Mouse (Mus musculus) limb, embryonic 15.5 days (tissue): ENCODE results near the gene Fhit. TPM values are rescaled to one million over a fixed set of nuclear protein-coding genes. Genes with fewer than 3 reads are reported as not detected.

Experiments
- ATAC-seq: fragments of 200-750 bp; cut with Nextera tagmentation; 2 replicates; pipeline ENCODE4 v1.8.0; 2017; ENCODE audit warnings: low read depth, moderate TSS enrichment; ENCODE audit not compliant: insufficient number of reproducible peaks, low FRiP score, low TSS enrichment
- H3K27ac ChIP-seq: fragments of 300-500 bp; sonication (generic); 2 replicates; pipeline ENCODE4 v1.5.1; 2015; ENCODE audit warnings: moderate library complexity, mild to moderate bottlenecking, inconsistent platforms
- H3K27me3 ChIP-seq: fragments of 300-500 bp; sonication (generic); 2 replicates; pipeline ENCODE4 v1.6.1; 2015; ENCODE audit warnings: inconsistent platforms
- H3K36me3 ChIP-seq: fragments of 300-500 bp; sonication (generic); 2 replicates; pipeline ENCODE4 v1.6.1; 2015; ENCODE audit warnings: inconsistent platforms
- H3K4me1 ChIP-seq: fragments of 300-500 bp; sonication (generic); 2 replicates; pipeline ENCODE4 v1.6.1; 2015; ENCODE audit warnings: inconsistent platforms
- H3K4me2 ChIP-seq: fragments of 300-500 bp; sonication (generic); 2 replicates; pipeline ENCODE4 v1.6.1; 2015; ENCODE audit warnings: mild to moderate bottlenecking, inconsistent platforms
- H3K4me3 ChIP-seq: fragments of 300-500 bp; sonication (generic); 2 replicates; pipeline ENCODE4 v1.5.1; 2015; ENCODE audit warnings: mild to moderate bottlenecking, inconsistent platforms
- H3K9ac ChIP-seq: fragments of 300-500 bp; sonication (generic); 2 replicates; pipeline ENCODE4 v1.6.1; 2015; ENCODE audit warnings: inconsistent platforms
- H3K9me3 ChIP-seq: fragments of 300-500 bp; sonication (generic); 2 replicates; pipeline ENCODE4 v1.6.1; 2016; ENCODE audit warnings: inconsistent platforms
- WGBS: fragments of 180-500 bp; shearing (Covaris S2); methylation state at CpG from one replicate; pipeline ENCODE4 v1.1.7; 2015; 5-methylcytosine and 5-hydroxymethylcytosine counted together
- polyA plus RNA-seq: library from polyadenylated mRNA; unstranded; fragments of >200 nt; fragmentation: Nextera tagmentation; extraction: Ambion mirVana; gene quantifications from 2 replicates; pipeline ENCODE4 v1.2.1, GENCODE M21; 2015

The Fhit gene
- polyA plus RNA-seq, 1 experiment from 2014 or later: 5.2 TPM

DNA sequence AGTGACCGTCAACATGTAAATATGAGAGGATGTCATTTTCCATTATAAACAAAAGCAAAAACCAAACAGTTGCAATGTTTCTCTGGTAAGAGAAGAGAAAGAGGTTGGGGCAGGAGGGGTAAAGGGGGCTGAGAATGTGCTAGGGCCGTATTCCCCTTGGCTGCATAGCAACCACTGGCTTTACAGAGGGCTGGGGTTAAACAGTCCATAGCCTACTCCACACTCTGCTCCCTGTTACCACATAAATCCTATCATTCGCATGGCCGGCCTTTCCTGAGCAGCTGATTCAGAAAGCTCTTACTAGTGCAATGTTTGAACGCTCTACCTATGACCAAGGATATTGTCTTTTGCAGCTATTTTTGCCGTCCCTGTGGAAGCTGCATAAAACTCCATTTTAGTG, 875.8 kb downstream of the Fhit start:
- no peaks in the 10 kb centered on the region for H3K36me3 ChIP-seq
- no peak for ATAC-seq
- H3K27ac ChIP-seq: no peak overlapping the region
- H3K4me3 ChIP-seq: no peak overlapping the region
- H3K4me1 ChIP-seq: no peaks in the 10 kb centered on the region
- no peaks in the 10 kb centered on the region for H3K9me3 ChIP-seq
- no peaks in the 10 kb centered on the region for H3K27me3 ChIP-seq
- no peak overlapping the region for H3K4me2 ChIP-seq
- H3K9ac ChIP-seq: no peak overlapping the region
- WGBS: 75% methylated on average over 6 of the region's 6 CpGs

DNA sequence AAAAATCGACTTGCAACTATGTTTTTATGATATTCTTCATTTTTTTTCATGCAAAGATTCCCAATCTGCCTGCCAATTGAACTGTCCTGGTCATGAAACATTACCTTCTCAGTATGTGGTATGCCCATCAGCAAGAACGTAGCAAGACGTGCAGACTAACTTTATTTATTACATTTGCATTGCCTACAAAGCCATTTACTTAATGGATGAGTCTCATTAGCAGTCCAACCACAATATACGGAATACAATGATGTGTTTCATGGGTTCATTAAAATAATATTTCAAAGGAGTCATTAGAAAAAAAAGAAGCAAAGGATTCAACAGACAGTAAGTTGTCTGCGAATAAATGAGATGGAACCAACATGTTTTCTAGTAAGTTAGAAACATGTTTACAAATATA, 933.1 kb downstream of the Fhit start:
- ATAC-seq: no peak
- WGBS: 62% methylated on average over 5 of the region's 5 CpGs
- Histone ChIP-seq H3K4me1 (no peaks in the 10 kb centered on the region), H3K27me3 (no peaks in the 10 kb centered on the region), H3K9me3 (no peaks in the 10 kb centered on the region), H3K27ac (no peak overlapping the region), H3K4me3 (no peak overlapping the region), H3K36me3 (no peaks in the 10 kb centered on the region), H3K4me2 (no peak overlapping the region), H3K9ac (no peak overlapping the region)

GRCm38 (mm10) chr14:10221847-10222246, 940.0 kb downstream of the Fhit start:
- no peak for ATAC-seq
- Histone ChIP-seq H3K36me3 (no peaks in the 10 kb centered on the region), H3K4me1 (no peaks in the 10 kb centered on the region), H3K9ac (no peak overlapping the region), H3K4me3 (no peak overlapping the region), H3K27ac (no peak overlapping the region), H3K9me3 (no peaks in the 10 kb centered on the region), H3K27me3 (no peaks in the 10 kb centered on the region), H3K4me2 (no peak overlapping the region)
- 79% methylated on average over 2 of the region's 2 CpGs for WGBS

DNA sequence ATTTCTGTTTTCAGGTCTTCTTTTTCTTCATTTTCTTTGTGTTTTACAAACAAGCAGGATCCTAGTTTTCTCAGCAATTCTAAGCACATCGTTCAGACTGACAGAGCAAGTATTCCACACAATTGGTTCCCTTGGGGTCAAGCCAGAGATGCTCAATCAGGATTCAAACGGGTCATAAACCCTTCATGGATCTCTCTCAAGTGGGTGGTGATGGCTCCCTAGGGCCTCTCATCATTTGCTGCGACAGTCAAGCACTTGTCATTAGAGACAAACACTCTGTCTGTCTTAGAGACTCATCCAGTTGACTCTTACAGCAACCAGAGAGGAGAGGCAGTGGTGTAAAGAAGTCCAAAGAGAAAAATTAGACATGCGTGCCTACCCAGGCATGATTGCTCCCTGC, 948.6 kb downstream of the Fhit start:
- Histone ChIP-seq H3K27me3 (no peaks in the 10 kb centered on the region), H3K27ac (no peak overlapping the region), H3K4me2 (no peak overlapping the region), H3K4me1 (no peaks in the 10 kb centered on the region), H3K4me3 (no peak overlapping the region), H3K9me3 (no peaks in the 10 kb centered on the region), H3K36me3 (no peaks in the 10 kb centered on the region), H3K9ac (no peak overlapping the region)
- no peak for ATAC-seq
- WGBS: 19% methylated on average over 4 of the region's 4 CpGs

DNA sequence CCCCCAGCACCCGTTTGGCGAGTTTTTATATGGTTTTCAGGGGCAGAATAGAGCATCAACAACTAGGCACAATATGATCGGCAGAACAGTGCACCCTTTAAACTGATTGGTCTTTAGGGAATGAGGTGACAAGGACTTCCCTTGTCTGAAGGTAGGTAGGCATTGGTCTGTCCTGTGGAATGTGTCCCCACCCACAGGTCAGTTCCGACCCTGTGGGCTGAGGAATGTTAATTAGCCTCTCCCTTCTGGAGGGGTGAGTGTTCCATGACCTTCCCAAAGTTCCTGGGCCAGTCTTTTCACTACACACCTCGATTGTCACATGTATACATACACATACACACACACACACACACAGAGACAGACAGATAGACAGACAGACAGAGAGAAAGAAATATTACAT, 950.7 kb downstream of the Fhit start:
- no peak overlapping the region for H3K4me3 ChIP-seq
- no peak overlapping the region for H3K27ac ChIP-seq
- H3K4me2 ChIP-seq: no peak overlapping the region
- no peak for ATAC-seq
- H3K9me3 ChIP-seq: no peaks in the 10 kb centered on the region
- H3K27me3 ChIP-seq: no peaks in the 10 kb centered on the region
- no peak overlapping the region for H3K9ac ChIP-seq
- 49% methylated on average over 5 of the region's 5 CpGs for WGBS
- H3K4me1 ChIP-seq: no peaks in the 10 kb centered on the region
- H3K36me3 ChIP-seq: no peaks in the 10 kb centered on the region

- Histone ChIP-seq H3K9ac (no peak overlapping the region), H3K9me3 (no peaks in the 10 kb centered on the region), H3K4me3 (no peak overlapping the region), H3K27me3 (no peaks in the 10 kb centered on the region), H3K36me3 (no peaks in the 10 kb centered on the region), H3K4me2 (no peak overlapping the region), H3K27ac (no peak overlapping the region), H3K4me1 (no peaks in the 10 kb centered on the region)
- ATAC-seq: no peak
- WGBS: 82% methylated on average over 3 of the region's 3 CpGs
Observed at GRCm38 (mm10) chr14:10209007-10209406, 952.8 kb downstream of the Fhit start.

GRCm38 (mm10) chr14:10205699-10206098, 956.1 kb downstream of the Fhit start:
- H3K9me3 ChIP-seq: no peaks in the 10 kb centered on the region
- H3K4me2 ChIP-seq: no peak overlapping the region
- H3K4me1 ChIP-seq: no peaks in the 10 kb centered on the region
- H3K27me3 ChIP-seq: no peaks in the 10 kb centered on the region
- H3K9ac ChIP-seq: no peak overlapping the region
- no peak overlapping the region for H3K4me3 ChIP-seq
- no peak overlapping the region for H3K27ac ChIP-seq
- ATAC-seq: no peak
- 89% methylated on average over 5 of the region's 5 CpGs for WGBS
- no peaks in the 10 kb centered on the region for H3K36me3 ChIP-seq

DNA sequence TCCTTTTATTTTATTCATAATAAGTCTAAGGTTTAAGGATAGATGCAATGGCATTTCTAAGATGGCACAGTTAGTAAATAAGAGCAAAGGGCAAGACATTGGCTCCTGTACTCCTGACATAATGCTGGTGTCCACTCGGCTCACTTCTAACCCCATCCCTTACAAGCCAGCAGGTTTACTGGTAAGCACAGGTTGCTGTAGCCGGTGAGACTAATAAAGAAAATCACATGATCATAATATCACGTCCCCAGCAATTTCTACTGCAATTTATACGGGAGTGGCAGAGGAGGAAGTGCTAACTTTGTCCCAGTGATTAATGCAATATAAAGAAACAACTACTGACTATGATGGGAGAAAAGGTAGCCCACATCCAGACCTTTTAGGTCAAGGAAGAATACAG, 956.5 kb downstream of the Fhit start:
- Histone ChIP-seq H3K4me1 (no peaks in the 10 kb centered on the region), H3K27me3 (no peaks in the 10 kb centered on the region), H3K9ac (no peak overlapping the region), H3K36me3 (no peaks in the 10 kb centered on the region), H3K4me3 (no peak overlapping the region), H3K4me2 (no peak overlapping the region), H3K9me3 (no peaks in the 10 kb centered on the region), H3K27ac (no peak overlapping the region)
- ATAC-seq: no peak
- 61% methylated on average over 4 of the region's 4 CpGs for WGBS

DNA sequence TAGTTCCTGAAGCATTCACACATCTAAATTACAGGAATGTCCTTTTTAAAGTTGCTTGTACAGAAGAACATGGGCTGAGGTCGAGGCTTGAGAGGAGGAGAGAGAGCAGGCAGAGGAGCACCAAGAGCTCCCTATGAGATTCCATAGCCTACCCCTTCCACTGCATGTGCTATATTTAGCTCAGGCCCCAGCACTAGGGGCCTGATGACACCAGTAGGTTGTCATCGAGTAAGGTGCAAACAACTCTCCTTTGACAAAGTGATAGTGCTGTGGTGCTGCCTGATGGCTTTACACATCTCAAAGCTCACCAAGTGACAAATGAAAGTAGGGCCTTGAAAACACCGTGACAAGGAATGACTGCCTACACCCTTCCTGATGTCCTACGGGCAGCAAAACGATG, 967.7 kb downstream of the Fhit start:
- Histone ChIP-seq H3K27ac (no peak overlapping the region), H3K9ac (no peak overlapping the region), H3K4me2 (no peak overlapping the region), H3K9me3 (no peaks in the 10 kb centered on the region), H3K36me3 (no peaks in the 10 kb centered on the region), H3K27me3 (no peaks in the 10 kb centered on the region), H3K4me1 (no peaks in the 10 kb centered on the region), H3K4me3 (no peak overlapping the region)
- WGBS: 67% methylated on average over 5 of the region's 5 CpGs
- no peak for ATAC-seq

DNA sequence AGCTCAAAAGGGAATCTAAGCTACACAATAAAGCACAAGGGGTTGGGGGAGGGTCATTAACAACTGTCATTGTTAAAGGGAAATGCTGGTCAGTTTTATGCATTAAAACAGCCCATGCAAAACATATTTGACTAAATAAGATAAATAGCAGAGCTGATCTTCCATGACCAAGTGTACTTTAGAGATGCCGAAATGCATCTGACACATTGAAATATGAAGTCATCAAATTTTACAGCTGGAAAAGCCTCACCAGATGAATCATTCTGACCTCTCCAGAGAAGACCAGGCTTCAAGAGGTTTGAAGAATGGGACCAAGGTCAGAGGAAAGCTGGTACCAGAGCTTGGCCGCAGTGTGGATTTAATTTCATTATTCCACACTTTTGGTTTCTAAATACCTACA, 990.1 kb downstream of the Fhit start:
- WGBS: 72% methylated on average over 2 of the region's 2 CpGs
- no peaks in the 10 kb centered on the region for H3K36me3 ChIP-seq
- no peak overlapping the region for H3K9ac ChIP-seq
- H3K4me1 ChIP-seq: no peaks in the 10 kb centered on the region
- no peak overlapping the region for H3K4me2 ChIP-seq
- no peak overlapping the region for H3K4me3 ChIP-seq
- ATAC-seq: no peak
- no peak overlapping the region for H3K27ac ChIP-seq
- no peaks in the 10 kb centered on the region for H3K27me3 ChIP-seq
- no peaks in the 10 kb centered on the region for H3K9me3 ChIP-seq

GRCm38 (mm10) chr14:10166641-10167429, 995.0 kb downstream of the Fhit start:
- no peak for ATAC-seq
- Histone ChIP-seq H3K27ac (no peak overlapping the region), H3K9ac (no peak overlapping the region), H3K9me3 (no peaks in the 10 kb centered on the region), H3K36me3 (no peaks in the 10 kb centered on the region), H3K4me2 (no peak overlapping the region), H3K27me3 (no peaks in the 10 kb centered on the region), H3K4me3 (no peak overlapping the region), H3K4me1 (no peaks in the 10 kb centered on the region)
- WGBS: 54% methylated on average over 6 of the region's 6 CpGs

DNA sequence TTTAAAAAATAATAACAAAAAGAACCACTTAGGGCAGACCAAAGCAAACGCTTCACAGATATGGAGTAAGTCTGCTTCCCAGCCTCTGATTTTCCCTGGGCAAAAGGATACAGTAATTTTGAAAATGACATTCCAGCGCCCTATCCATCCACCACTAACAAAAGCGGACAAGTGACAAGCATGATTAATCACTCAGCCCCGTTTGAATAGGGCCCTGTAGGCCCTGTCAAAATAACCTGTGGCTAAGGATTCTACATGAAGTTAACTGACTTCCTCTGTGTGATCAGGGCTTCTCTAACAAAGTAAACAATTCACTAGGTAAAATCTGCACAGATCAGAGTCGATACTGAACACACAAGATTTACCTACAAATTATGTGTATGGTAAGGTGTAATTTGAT, 1012.0 kb downstream of the Fhit start:
- Histone ChIP-seq H3K27ac (no peak overlapping the region), H3K9me3 (no peaks in the 10 kb centered on the region), H3K9ac (no peak overlapping the region), H3K4me1 (no peaks in the 10 kb centered on the region), H3K36me3 (no peaks in the 10 kb centered on the region), H3K27me3 (no peaks in the 10 kb centered on the region), H3K4me2 (no peak overlapping the region), H3K4me3 (no peak overlapping the region)
- WGBS: 56% methylated on average over 5 of the region's 5 CpGs
- no peak for ATAC-seq

- H3K9ac ChIP-seq: no peak overlapping the region
- no peaks in the 10 kb centered on the region for H3K27me3 ChIP-seq
- no peak for ATAC-seq
- H3K9me3 ChIP-seq: no peaks in the 10 kb centered on the region
- no peak overlapping the region for H3K4me2 ChIP-seq
- no peaks in the 10 kb centered on the region for H3K4me1 ChIP-seq
- no peak overlapping the region for H3K27ac ChIP-seq
- no peaks in the 10 kb centered on the region for H3K36me3 ChIP-seq
- no peak overlapping the region for H3K4me3 ChIP-seq
Observed at GRCm38 (mm10) chr14:10139311-10139710, 1022.5 kb downstream of the Fhit start.
